Mouse (Mus musculus) forebrain, embryonic 15.5 days (tissue): ENCODE measurements around the gene Kbtbd12. TPM values are rescaled to one million over a fixed set of nuclear protein-coding genes. Genes with fewer than 3 reads are reported as not detected.

Experiments used
- ATAC-seq: fragments of 200-750 bp; cut with Nextera tagmentation; replicated peaks from 2 replicates; pipeline ENCODE4 v1.8.0; 2017; ENCODE audit warnings: mild to moderate bottlenecking, moderate TSS enrichment, moderate library complexity
- H3K27ac ChIP-seq: fragments of 300-500 bp; sonication (generic); replicated peaks from 2 replicates; pipeline ENCODE4 v1.5.1; 2015; ENCODE audit warnings: mild to moderate bottlenecking, inconsistent platforms
- H3K27me3 ChIP-seq: fragments of 300-500 bp; sonication (generic); 2 replicates; pipeline ENCODE4 v1.6.1; 2015; ENCODE audit warnings: inconsistent platforms
- H3K36me3 ChIP-seq: fragments of 300-500 bp; sonication (generic); 2 replicates; pipeline ENCODE4 v1.6.1; 2015; ENCODE audit warnings: mild to moderate bottlenecking, inconsistent platforms
- H3K4me1 ChIP-seq: fragments of 300-500 bp; sonication (generic); 2 replicates; pipeline ENCODE4 v1.6.1; 2015; ENCODE audit warnings: inconsistent platforms
- H3K4me2 ChIP-seq: fragments of 300-500 bp; sonication (generic); replicated peaks from 2 replicates; pipeline ENCODE4 v1.6.1; 2015; ENCODE audit warnings: mild to moderate bottlenecking, inconsistent platforms
- H3K4me3 ChIP-seq: fragments of 300-500 bp; sonication (generic); 2 replicates; pipeline ENCODE4 v1.5.1; 2015; ENCODE audit warnings: mild to moderate bottlenecking, inconsistent platforms
- H3K9ac ChIP-seq: fragments of 300-500 bp; sonication (generic); replicated peaks from 2 replicates; pipeline ENCODE4 v1.6.1; 2015; ENCODE audit warnings: mild to moderate bottlenecking, inconsistent platforms
- H3K9me3 ChIP-seq: fragments of 300-500 bp; sonication (generic); 2 replicates; pipeline ENCODE4 v1.6.1; 2016; ENCODE audit warnings: inconsistent platforms
- WGBS: fragments of 180-500 bp; shearing (Covaris S2); methylation state at CpG from one replicate; pipeline ENCODE4 v1.1.7; 2015; ENCODE audit warnings: mixed read lengths; 5-methylcytosine and 5-hydroxymethylcytosine counted together
- polyA plus RNA-seq: library from polyadenylated mRNA; unstranded; fragments of >200 nt; fragmentation: Nextera tagmentation; extraction: Ambion mirVana; gene quantifications from 2 replicates; pipeline ENCODE4 v1.2.1, GENCODE M21; 2015

The Kbtbd12 gene
- polyA plus RNA-seq, 1 experiment from 2014 or later = 0.20 TPM

- Histone ChIP-seq H3K36me3 (no peaks in the 10 kb centered on the region), H3K4me1 (no peaks in the 10 kb centered on the region), H3K4me2 (no peak overlapping the region), H3K27me3 (no peaks in the 10 kb centered on the region), H3K4me3 (no peak overlapping the region), H3K9ac (no peak overlapping the region), H3K27ac (no peak overlapping the region), H3K9me3 (no peaks in the 10 kb centered on the region)
- WGBS = 85% methylated on average over 11 of the region's 11 CpGs
- no peak for ATAC-seq
These were observed 61.3 kb downstream of the Kbtbd12 start for GRCm38 (mm10) chr6:88576495-88576894.

GRCm38 (mm10) chr6:88566676-88567075 is 71.1 kb downstream of the Kbtbd12 start:
- Histone ChIP-seq H3K27me3 (peaks cover 7% of the 10 kb centered on the region; the same call in 1 of the 2 replicates), H3K9ac (no peak overlapping the region), H3K36me3 (no peaks in the 10 kb centered on the region), H3K4me1 (peaks cover 3% of the 10 kb centered on the region), H3K4me2 (no peak overlapping the region), H3K27ac (no peak overlapping the region), H3K9me3 (no peaks in the 10 kb centered on the region), H3K4me3 (no peak overlapping the region)
- 10% methylated on average over 7 of the region's 7 CpGs for WGBS
- no peak for ATAC-seq

GRCm38 (mm10) chr6:88565033-88565432 is 72.7 kb downstream of the Kbtbd12 start:
- H3K4me3 ChIP-seq = no peak overlapping the region
- WGBS = 35% methylated on average over 6 of the region's 6 CpGs
- 0 out of 2 replicates have a peak, but pooled peaks have one; percentile 38 for ATAC-seq

GRCm38 (mm10) chr6:88560156-88560555 is 77.6 kb downstream of the Kbtbd12 start:
- H3K27me3 ChIP-seq = no peaks in the 10 kb centered on the region
- H3K4me3 ChIP-seq = no peak overlapping the region
- H3K9me3 ChIP-seq = no peaks in the 10 kb centered on the region
- H3K9ac ChIP-seq = no peak overlapping the region
- no peaks in the 10 kb centered on the region for H3K36me3 ChIP-seq
- 90% methylated on average over 4 of the region's 4 CpGs for WGBS
- H3K4me1 ChIP-seq = no peaks in the 10 kb centered on the region
- no peak overlapping the region for H3K4me2 ChIP-seq
- no peak overlapping the region for H3K27ac ChIP-seq
- no peak for ATAC-seq

More at GRCm38 (mm10) chr6:88565033-88565432, 72.7 kb downstream of the Kbtbd12 start:
- no peak overlapping the region for H3K4me2 ChIP-seq
- no peaks in the 10 kb centered on the region for H3K36me3 ChIP-seq
- H3K27ac ChIP-seq = no peak overlapping the region
- H3K9ac ChIP-seq = no peak overlapping the region
- H3K4me1 ChIP-seq = peaks cover 3% of the 10 kb centered on the region
- H3K27me3 ChIP-seq = peaks cover 7% of the 10 kb centered on the region; the same call in 1 of the 2 replicates
- no peaks in the 10 kb centered on the region for H3K9me3 ChIP-seq

GRCm38 (mm10) chr6:88559688-88560087 is 78.1 kb downstream of the Kbtbd12 start:
- Histone ChIP-seq H3K9ac (no peak overlapping the region), H3K4me2 (no peak overlapping the region), H3K27me3 (no peaks in the 10 kb centered on the region), H3K4me3 (no peak overlapping the region), H3K4me1 (no peaks in the 10 kb centered on the region), H3K9me3 (no peaks in the 10 kb centered on the region), H3K27ac (no peak overlapping the region), H3K36me3 (no peaks in the 10 kb centered on the region)
- ATAC-seq = no peak
- WGBS = 17% methylated on average over 5 of the region's 5 CpGs

- 76% methylated on average over 1 of the region's 1 CpGs for WGBS
- no peak overlapping the region for H3K4me2 ChIP-seq
- H3K27me3 ChIP-seq = no peaks in the 10 kb centered on the region
- H3K27ac ChIP-seq = no peak overlapping the region
- no peaks in the 10 kb centered on the region for H3K9me3 ChIP-seq
- ATAC-seq = no peak
- no peak overlapping the region for H3K9ac ChIP-seq
- no peaks in the 10 kb centered on the region for H3K4me1 ChIP-seq
- no peaks in the 10 kb centered on the region for H3K36me3 ChIP-seq
- no peak overlapping the region for H3K4me3 ChIP-seq
These were observed 79.7 kb downstream of the Kbtbd12 start for GRCm38 (mm10) chr6:88558076-88558475.

- Histone ChIP-seq H3K36me3 (no peaks in the 10 kb centered on the region), H3K4me3 (no peak overlapping the region), H3K27ac (no peak overlapping the region), H3K4me2 (no peak overlapping the region), H3K9ac (no peak overlapping the region), H3K27me3 (no peaks in the 10 kb centered on the region), H3K4me1 (no peaks in the 10 kb centered on the region), H3K9me3 (no peaks in the 10 kb centered on the region)
- ATAC-seq = no peak
- 19% methylated on average over 4 of the region's 4 CpGs for WGBS
These were observed 80.2 kb downstream of the Kbtbd12 start for GRCm38 (mm10) chr6:88557548-88557947.

- ATAC-seq = no peak
- Histone ChIP-seq H3K27ac (no peak overlapping the region), H3K27me3 (peaks cover 13% of the 10 kb centered on the region; the same call in 1 of the 2 replicates), H3K36me3 (no peaks in the 10 kb centered on the region), H3K4me1 (peaks cover 8% of the 10 kb centered on the region; the same call in 1 of the 2 replicates), H3K4me3 (no peak overlapping the region), H3K9me3 (no peaks in the 10 kb centered on the region), H3K9ac (no peak overlapping the region), H3K4me2 (no peak overlapping the region)
- 81% methylated on average over 2 of the region's 2 CpGs for WGBS
These were observed 87.8 kb downstream of the Kbtbd12 start for GRCm38 (mm10) chr6:88549916-88550315.

GRCm38 (mm10) chr6:88549137-88549814 is 88.5 kb downstream of the Kbtbd12 start:
- no peaks in the 10 kb centered on the region for H3K9me3 ChIP-seq
- H3K4me1 ChIP-seq = peaks cover 8% of the 10 kb centered on the region; the same call in 1 of the 2 replicates
- no peak overlapping the region for H3K4me3 ChIP-seq
- peaks cover 16% of the 10 kb centered on the region; the same call in 1 of the 2 replicates for H3K27me3 ChIP-seq
- no peak overlapping the region for H3K4me2 ChIP-seq
- 26% methylated on average over 4 of the region's 4 CpGs for WGBS
- no peaks in the 10 kb centered on the region for H3K36me3 ChIP-seq
- ATAC-seq = no peak
- H3K27ac ChIP-seq = no peak overlapping the region
- H3K9ac ChIP-seq = no peak overlapping the region

GRCm38 (mm10) chr6:88548405-88549049 is 89.2 kb downstream of the Kbtbd12 start:
- Histone ChIP-seq H3K4me2 (no peak overlapping the region), H3K9ac (no peak overlapping the region), H3K4me1 (peaks cover 8% of the 10 kb centered on the region; the same call in 1 of the 2 replicates), H3K36me3 (no peaks in the 10 kb centered on the region), H3K27ac (no peak overlapping the region), H3K27me3 (peaks cover 17% of the 10 kb centered on the region; the same call in 1 of the 2 replicates), H3K4me3 (no peak overlapping the region), H3K9me3 (no peaks in the 10 kb centered on the region)
- 84% methylated on average over 10 of the region's 10 CpGs for WGBS
- no peak for ATAC-seq

- ATAC-seq = no peak
- H3K4me2 ChIP-seq = no peak overlapping the region
These were observed 92.4 kb downstream of the Kbtbd12 start for GRCm38 (mm10) chr6:88545397-88545790.

GRCm38 (mm10) chr6:88544644-88545396 is 92.9 kb downstream of the Kbtbd12 start:
- WGBS = 26% methylated on average over 11 of the region's 11 CpGs

More at GRCm38 (mm10) chr6:88545397-88545790, 92.4 kb downstream of the Kbtbd12 start:
- Histone ChIP-seq H3K9me3 (no peaks in the 10 kb centered on the region), H3K36me3 (no peaks in the 10 kb centered on the region), H3K9ac (no peak overlapping the region), H3K4me3 (no peak overlapping the region), H3K4me1 (peaks cover 8% of the 10 kb centered on the region; the same call in 1 of the 2 replicates), H3K27ac (no peak overlapping the region), H3K27me3 (peaks cover 17% of the 10 kb centered on the region; the same call in 1 of the 2 replicates)
- WGBS = 17% methylated on average over 10 of the region's 10 CpGs

More at GRCm38 (mm10) chr6:88544644-88545396, 92.9 kb downstream of the Kbtbd12 start:
- Histone ChIP-seq H3K4me2 (no peak overlapping the region), H3K36me3 (no peaks in the 10 kb centered on the region), H3K9ac (no peak overlapping the region), H3K4me3 (no peak overlapping the region), H3K4me1 (peaks cover 8% of the 10 kb centered on the region; the same call in 1 of the 2 replicates), H3K27ac (peak overlapping the region; percentile 47; the same call in 1 of the 2 replicates), H3K27me3 (peaks cover 17% of the 10 kb centered on the region; the same call in 1 of the 2 replicates), H3K9me3 (no peaks in the 10 kb centered on the region)
- ATAC-seq = no peak
